Mouse (Mus musculus): ENCODE measurements around the gene Foxred2. TPM values are rescaled to one million over a fixed set of nuclear protein-coding genes. Genes with fewer than 3 reads are reported as not detected.

Gene Foxred2
- polyA plus RNA-seq, 1 experiment from 2014 or later: 3.2 TPM

DNA sequence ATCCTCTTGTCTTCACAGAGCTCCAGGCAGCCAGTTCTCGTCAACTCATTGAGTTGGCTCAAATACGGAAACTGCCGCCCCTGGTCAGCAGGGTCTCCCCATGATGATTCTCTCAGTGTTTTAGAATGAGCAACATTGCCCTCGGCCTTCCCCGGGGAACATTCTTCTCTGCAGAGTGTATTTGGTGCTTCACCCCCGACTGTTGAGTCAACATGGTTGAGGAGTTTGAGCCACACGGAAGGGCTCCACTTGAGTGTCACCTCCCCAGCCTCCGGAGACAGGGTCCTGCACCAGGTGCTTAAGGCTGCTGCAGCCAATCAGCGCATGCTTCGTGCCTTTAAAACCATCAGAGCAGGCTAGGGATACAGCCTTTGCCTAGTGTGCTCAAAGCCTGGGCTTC lies 63.2 kb downstream of the Foxred2 start:
- ATAC-seq (replicated peaks; ENCODE audit: low FRiP score, low read depth): no peak
- Histone ChIP-seq H3K9ac (ENCODE audit: low read depth, low read length) (no peak overlapping the region), H3K4me2 (ENCODE audit: low read length) (no peak overlapping the region), H3K4me3 (replicated peaks; ENCODE audit: low read depth, low read length) (no peak overlapping the region), H3K27me3 (ENCODE audit: insufficient read depth, low read length) (no peaks in the 10 kb centered on the region), H3K27ac (no peak overlapping the region), H3K9me3 (replicated peaks; ENCODE audit: low read length) (no peaks in the 10 kb centered on the region), H3K36me3 (ENCODE audit: insufficient read depth, low read length) (no peaks in the 10 kb centered on the region), H3K4me1 (replicated peaks; ENCODE audit: insufficient read depth, low read length) (peaks cover 5% of the 10 kb centered on the region; the same call in 1 of the 2 replicates)
- WGBS: 61% methylated on average over 10 of the region's 10 CpGs
- no peak for TF ChIP-seq CTCF (IDR thresholded peaks at IDR 0.05; ENCODE audit: low read depth)
- no peak for DNase-seq (ENCODE audit: low spot score)

DNA sequence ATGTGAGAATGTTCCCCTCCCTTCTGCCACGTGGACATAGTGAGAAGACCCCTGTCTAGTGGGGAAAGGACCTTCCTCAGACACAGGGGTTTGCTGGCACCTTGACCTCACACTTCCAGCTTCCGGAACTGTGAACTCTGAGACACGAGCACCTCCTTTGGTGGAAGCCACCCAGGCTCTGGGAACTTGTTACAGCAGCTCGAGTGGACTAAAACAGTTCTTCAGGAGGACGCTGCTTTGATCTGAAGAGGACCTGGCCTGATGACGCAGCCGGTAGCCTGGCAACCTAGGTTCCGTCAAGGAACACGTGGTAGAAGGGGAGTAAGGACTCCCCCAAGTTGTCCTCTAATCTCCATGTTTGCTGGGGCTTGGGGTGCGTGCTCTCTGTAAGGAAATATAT lies 64.1 kb downstream of the Foxred2 start:
- 0 out of 2 replicates have a peak overlapping the region, but pooled peaks have one; percentile 37 for H3K27ac ChIP-seq
- 89% methylated on average over 10 of the region's 10 CpGs for WGBS

GRCm38 (mm10) chr15:77891766-77892165 lies 64.8 kb downstream of the Foxred2 start:
- ATAC-seq (replicated peaks; ENCODE audit: low FRiP score, low read depth) (no peak), DNase-seq (ENCODE audit: low spot score) (peak; percentile 68)
- 69% methylated on average over 8 of the region's 8 CpGs for WGBS
- no peak overlapping the region for H3K4me3 ChIP-seq (replicated peaks; ENCODE audit: low read depth, low read length)
- TF ChIP-seq CTCF (IDR thresholded peaks at IDR 0.05; ENCODE audit: low read depth): no peak
- H3K36me3 ChIP-seq (ENCODE audit: insufficient read depth, low read length): no peaks in the 10 kb centered on the region
- H3K27me3 ChIP-seq (ENCODE audit: insufficient read depth, low read length): no peaks in the 10 kb centered on the region
- H3K9me3 ChIP-seq (replicated peaks; ENCODE audit: low read length): no peaks in the 10 kb centered on the region
- no peak overlapping the region for H3K9ac ChIP-seq (ENCODE audit: low read depth, low read length)
- H3K4me2 ChIP-seq (ENCODE audit: low read length): no peak overlapping the region
- H3K4me1 ChIP-seq (replicated peaks; ENCODE audit: insufficient read depth, low read length): peaks cover 5% of the 10 kb centered on the region; the same call in 1 of the 2 replicates
- H3K27ac ChIP-seq: 0 out of 2 replicates have a peak overlapping the region, but pooled peaks have one; percentile 36

More for the DNA sequence above, 64.1 kb downstream of the Foxred2 start:
- Histone ChIP-seq H3K27me3 (ENCODE audit: insufficient read depth, low read length) (no peaks in the 10 kb centered on the region), H3K4me1 (replicated peaks; ENCODE audit: insufficient read depth, low read length) (peaks cover 5% of the 10 kb centered on the region; the same call in 1 of the 2 replicates), H3K36me3 (ENCODE audit: insufficient read depth, low read length) (no peaks in the 10 kb centered on the region), H3K9me3 (replicated peaks; ENCODE audit: low read length) (no peaks in the 10 kb centered on the region), H3K4me3 (replicated peaks; ENCODE audit: low read depth, low read length) (no peak overlapping the region), H3K4me2 (ENCODE audit: low read length) (no peak overlapping the region), H3K9ac (ENCODE audit: low read depth, low read length) (no peak overlapping the region)
- ATAC-seq (replicated peaks; ENCODE audit: low FRiP score, low read depth) (no peak), DNase-seq (ENCODE audit: low spot score) (no peak)
- no peak for TF ChIP-seq CTCF (IDR thresholded peaks at IDR 0.05; ENCODE audit: low read depth)

Other genes with a start within 250 kb of the Foxred2 start
- gene Apol9b, start 227.7 kb downstream of the Foxred2 start, polyA plus RNA-seq (2015; fragmentation: Nextera tagmentation; extraction: Ambion mirVana): 0.14 and 0.15 TPM in 2 replicates
- gene Apol8, start 199.7 kb downstream of the Foxred2 start, polyA plus RNA-seq (2015; fragmentation: Nextera tagmentation; extraction: Ambion mirVana): not detected in 2 replicates
- 52.9 and 57.2 TPM in 2 replicates for gene Myh9, start 114.5 kb downstream of the Foxred2 start, polyA plus RNA-seq (2015; fragmentation: Nextera tagmentation; extraction: Ambion mirVana)
- 245 and 253 TPM in 2 replicates for gene Txn2, start 27.7 kb downstream of the Foxred2 start, polyA plus RNA-seq (2015; fragmentation: Nextera tagmentation; extraction: Ambion mirVana)
- 120 and 132 TPM in 2 replicates for gene Eif3d, start 14.1 kb upstream of the Foxred2 start, polyA plus RNA-seq (2015; fragmentation: Nextera tagmentation; extraction: Ambion mirVana)
- gene Cacng2, start 163.3 kb upstream of the Foxred2 start, polyA plus RNA-seq (2015; fragmentation: Nextera tagmentation; extraction: Ambion mirVana): not detected in 2 replicates
- 74.7 and 82.9 TPM in 2 replicates for gene Ift27, start 217.4 kb upstream of the Foxred2 start, polyA plus RNA-seq (2015; fragmentation: Nextera tagmentation; extraction: Ambion mirVana)
- gene Pvalb, start 249.7 kb upstream of the Foxred2 start, polyA plus RNA-seq (2015; fragmentation: Nextera tagmentation; extraction: Ambion mirVana): 0.24 and 0.43 TPM in 2 replicates

Data from kidney, postnatal 0 days (tissue).